Mouse (Mus musculus) kidney, adult 2 months (tissue): ENCODE data around the gene Tmbim7.

Experiments
- CTCF ChIP-seq: fragments of 200-500 bp; conservative IDR thresholded peaks from 2 replicates; pipeline ENCODE4 v1.5.1; 2011; ENCODE audit warnings: low read depth, mild to moderate bottlenecking, control low read depth, low read length, moderate library complexity, mixed read lengths; ENCODE audit not compliant: insufficient read depth, insufficient read length
- POLR2A ChIP-seq: fragments of 200-500 bp; IDR thresholded peaks from one replicate; pipeline ENCODE4 v1.6.1; 2011; ENCODE audit warnings: low read depth, low read length, control low read depth

GRCm38 (mm10) chr5:3651621-3652020 lies 640 bp downstream of the Tmbim7 start:
- TF ChIP-seq CTCF (no peak), POLR2A (no peak)
